Mouse (Mus musculus): ENCODE results near the gene Mgat5.

GRCm38 (mm10) chr1:127229011-127229410, 24.2 kb downstream of the Mgat5 start:
- TF ChIP-seq CTCF (IDR thresholded peaks at IDR 0.05; ENCODE audit: control insufficient read depth, insufficient read depth, insufficient read length) = no peak
- TF ChIP-seq USF1 (IDR thresholded peaks at IDR 0.05; ENCODE audit: low read depth) = no peak
- TF ChIP-seq CEBPB (IDR thresholded peaks at IDR 0.05; ENCODE audit: low read depth) = no peak
